Mouse (Mus musculus): ENCODE data around the gene Sbp.
"Not testable (repeated sequence)": the region's sequence is repeated elsewhere in the genome, so short reads cannot be mapped to it uniquely, and the experiment has no call there.

Gene Sbp

GRCm38 (mm10) chr17:23941372-23941771 lies at the start of gene Sbp:
TSS of gene Sbp (plus strand) at chr17:23941672.
- no peak for DNase-seq (ENCODE audit: low read depth, low spot score)

GRCm38 (mm10) chr17:23917158-23917557 lies 24.3 kb upstream of the Sbp start, which contains the start of gene Dcpp3:
TSS of gene Dcpp3 (plus strand) at chr17:23917458.
- not testable (repeated sequence) for DNase-seq (ENCODE audit: low read depth, low spot score)

- DNase-seq (ENCODE audit: low read depth, low spot score): peak; percentile 94
Measured at GRCm38 (mm10) chr17:23924531-23925007, 16.9 kb upstream of the Sbp start.

- DNase-seq (ENCODE audit: low read depth, low spot score): peak; percentile 81
Measured at GRCm38 (mm10) chr17:23925090-23925493, 16.4 kb upstream of the Sbp start.

- DNase-seq (ENCODE audit: low read depth, low spot score): no peak
Measured at GRCm38 (mm10) chr17:23931157-23931556, 10.3 kb upstream of the Sbp start.

- DNase-seq (ENCODE audit: low read depth, low spot score): not testable (repeated sequence)
Measured at GRCm38 (mm10) chr17:23947486-23947885, 6.0 kb downstream of the Sbp start.

- DNase-seq (ENCODE audit: low read depth, low spot score): no peak
Measured at GRCm38 (mm10) chr17:23949068-23949467, 7.6 kb downstream of the Sbp start.

- not testable (repeated sequence) for DNase-seq (ENCODE audit: low read depth, low spot score)
Measured at GRCm38 (mm10) chr17:23950828-23951227, 9.4 kb downstream of the Sbp start.

GRCm38 (mm10) chr17:23955174-23955573 lies 13.7 kb downstream of the Sbp start, which contains the start of gene Sbpl:
TSS of gene Sbpl (minus strand) at chr17:23955274.
- DNase-seq (ENCODE audit: low read depth, low spot score): no peak

- DNase-seq (ENCODE audit: low read depth, low spot score): peak; percentile 75
Measured at GRCm38 (mm10) chr17:23960084-23960738, 18.7 kb downstream of the Sbp start.

- DNase-seq (ENCODE audit: low read depth, low spot score): no peak
Measured at GRCm38 (mm10) chr17:23961573-23962122, 20.2 kb downstream of the Sbp start.

- DNase-seq (ENCODE audit: low read depth, low spot score): no peak
Measured at GRCm38 (mm10) chr17:23965805-23966425, 24.4 kb downstream of the Sbp start.

GRCm38 (mm10) chr17:23966658-23967401 lies 25.4 kb downstream of the Sbp start:
- peak; percentile 58 for DNase-seq (ENCODE audit: low read depth, low spot score)

GRCm38 (mm10) chr17:23968780-23969179 lies 27.3 kb downstream of the Sbp start:
- peak; percentile 70 for DNase-seq (ENCODE audit: low read depth, low spot score)

- DNase-seq (ENCODE audit: low read depth, low spot score): peak; percentile 74
Measured at GRCm38 (mm10) chr17:23969231-23969630, 27.8 kb downstream of the Sbp start.

- DNase-seq (ENCODE audit: low read depth, low spot score): no peak
Measured at GRCm38 (mm10) chr17:23971315-23971714, 29.8 kb downstream of the Sbp start.

- no peak for DNase-seq (ENCODE audit: low read depth, low spot score)
Measured at GRCm38 (mm10) chr17:23976665-23977064, 35.2 kb downstream of the Sbp start.

GRCm38 (mm10) chr17:23979471-23979870 lies 38.0 kb downstream of the Sbp start:
- no peak for DNase-seq (ENCODE audit: low read depth, low spot score)

- no peak for DNase-seq (ENCODE audit: low read depth, low spot score)
Measured at GRCm38 (mm10) chr17:23980297-23980909, 38.9 kb downstream of the Sbp start, which contains the start of gene Prss30. TSS of gene Prss30 (minus strand) at chr17:23980566.

- peak; percentile 13 for DNase-seq (ENCODE audit: low read depth, low spot score)
Measured at GRCm38 (mm10) chr17:23982912-23983311, 41.4 kb downstream of the Sbp start.

GRCm38 (mm10) chr17:23984989-23985388 lies 43.5 kb downstream of the Sbp start:
- no peak for DNase-seq (ENCODE audit: low read depth, low spot score)
